Mouse (Mus musculus) hindbrain, embryonic 15.5 days (tissue): ENCODE measurements around the gene Rps17. TPM values are rescaled to one million over a fixed set of nuclear protein-coding genes. Genes with fewer than 3 reads are reported as not detected.

ENCODE experiments used
- ATAC-seq: fragments of 200-750 bp; cut with Nextera tagmentation; 2 replicates; pipeline ENCODE4 v1.8.0; 2017; ENCODE audit warnings: low read depth, moderate number of reproducible peaks, moderate TSS enrichment; ENCODE audit not compliant: low FRiP score
- H3K27ac ChIP-seq: fragments of 300-500 bp; sonication (generic); replicated peaks from 2 replicates; pipeline ENCODE4 v1.5.1; 2015; ENCODE audit warnings: mild to moderate bottlenecking, inconsistent platforms
- H3K27me3 ChIP-seq: fragments of 300-500 bp; sonication (generic); 2 replicates; pipeline ENCODE4 v1.6.1; 2015; ENCODE audit warnings: control low read depth, inconsistent platforms
- H3K36me3 ChIP-seq: fragments of 300-500 bp; sonication (generic); 2 replicates; pipeline ENCODE4 v1.6.1; 2015; ENCODE audit warnings: control low read depth, inconsistent platforms
- H3K4me1 ChIP-seq: fragments of 300-500 bp; sonication (generic); replicated peaks from 2 replicates; pipeline ENCODE4 v1.6.1; 2015; ENCODE audit warnings: control low read depth, inconsistent platforms
- H3K4me2 ChIP-seq: fragments of 300-500 bp; sonication (generic); 2 replicates; pipeline ENCODE4 v1.6.1; 2015; ENCODE audit warnings: moderate library complexity, mild to moderate bottlenecking, inconsistent platforms
- H3K4me3 ChIP-seq: fragments of 300-500 bp; sonication (generic); 2 replicates; pipeline ENCODE4 v1.5.1; 2015; ENCODE audit warnings: mild to moderate bottlenecking, inconsistent platforms
- H3K9ac ChIP-seq: fragments of 300-500 bp; sonication (generic); 2 replicates; pipeline ENCODE4 v1.6.1; 2015; ENCODE audit warnings: inconsistent platforms
- H3K9me3 ChIP-seq: fragments of 300-500 bp; sonication (generic); 2 replicates; pipeline ENCODE4 v1.6.1; 2016; ENCODE audit warnings: control low read depth, inconsistent platforms
- WGBS: fragments of 180-500 bp; shearing (Covaris S2); methylation state at CpG from one replicate; pipeline ENCODE4 v1.1.7; 2015; 5-methylcytosine and 5-hydroxymethylcytosine counted together
- polyA plus RNA-seq: library from polyadenylated mRNA; unstranded; fragments of >200 nt; fragmentation: Nextera tagmentation; extraction: Ambion mirVana; gene quantifications from 2 replicates; pipeline ENCODE4 v1.2.1, GENCODE M21; 2015

Gene Rps17
- polyA plus RNA-seq = 710 and 778 TPM in 2 replicates

- H3K9me3 ChIP-seq = no peaks in the 10 kb centered on the region
- ATAC-seq = peak; percentile 93
Observed at GRCm38 (mm10) chr7:81344544-81345446, at the start of gene Rps17. Gene Rps17 (minus strand): TSS chr7:81345254.

DNA sequence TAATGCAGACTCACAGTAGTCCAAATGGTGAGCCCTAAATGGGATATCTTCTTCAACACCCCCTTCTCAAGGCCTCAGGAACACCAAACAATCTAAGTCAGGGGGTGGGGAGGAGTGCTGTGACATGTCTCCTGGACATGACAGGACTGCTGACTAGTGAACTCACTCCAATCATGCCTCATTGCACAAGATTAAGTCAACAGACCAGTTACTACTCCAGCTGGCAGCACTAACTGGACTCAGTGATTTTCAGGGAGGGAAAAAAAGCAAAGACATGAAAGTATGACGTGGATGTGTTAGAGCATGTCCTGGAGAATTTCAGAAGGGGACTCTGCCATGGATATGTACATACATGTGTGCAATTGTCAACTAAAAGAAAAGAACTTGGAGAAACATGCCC is 34.3 kb upstream of the Rps17 start:
- no peak overlapping the region for H3K9ac ChIP-seq
- H3K4me1 ChIP-seq = no peaks in the 10 kb centered on the region
- 81% methylated on average over 1 of the region's 1 CpGs for whole genome bisulfite sequencing
- no peak for ATAC-seq
- no peaks in the 10 kb centered on the region for H3K9me3 ChIP-seq
- no peaks in the 10 kb centered on the region for H3K36me3 ChIP-seq
- no peak overlapping the region for H3K27ac ChIP-seq
- no peak overlapping the region for H3K4me3 ChIP-seq
- H3K4me2 ChIP-seq = no peak overlapping the region
- H3K27me3 ChIP-seq = no peaks in the 10 kb centered on the region

More at GRCm38 (mm10) chr7:81344544-81345446, at the start of gene Rps17:
- H3K27me3 ChIP-seq = no peaks in the 10 kb centered on the region
- H3K9ac ChIP-seq = peak within 1 kb of the TSS; percentile 96
- H3K27ac ChIP-seq = peak within 1 kb of the TSS; percentile 91
- peaks cover 22% of the 10 kb centered on the region for H3K36me3 ChIP-seq
- peak within 1 kb of the TSS; percentile 94 for H3K4me3 ChIP-seq
- under 1% methylated on average over 84 of the region's 85 CpGs for WGBS
- peaks cover 30% of the 10 kb centered on the region for H3K4me1 ChIP-seq
- H3K4me2 ChIP-seq = peak within 1 kb of the TSS; percentile 62

- H3K27ac ChIP-seq = peak overlapping the region; percentile 51; the same call in 1 of the 2 replicates
- ATAC-seq = peak; percentile 95
- H3K27me3 ChIP-seq = no peaks in the 10 kb centered on the region
- no peaks in the 10 kb centered on the region for H3K9me3 ChIP-seq
- peak overlapping the region; percentile 56 for H3K4me2 ChIP-seq
- peak overlapping the region; percentile 33 for H3K4me3 ChIP-seq
- peak overlapping the region; percentile 23; the same call in 1 of the 2 replicates for H3K9ac ChIP-seq
- peaks cover 15% of the 10 kb centered on the region for H3K4me1 ChIP-seq
- no peaks in the 10 kb centered on the region for H3K36me3 ChIP-seq
- WGBS = 6% methylated on average over 13 of the region's 13 CpGs
Observed at GRCm38 (mm10) chr7:81372337-81372920, 27.4 kb upstream of the Rps17 start.

DNA sequence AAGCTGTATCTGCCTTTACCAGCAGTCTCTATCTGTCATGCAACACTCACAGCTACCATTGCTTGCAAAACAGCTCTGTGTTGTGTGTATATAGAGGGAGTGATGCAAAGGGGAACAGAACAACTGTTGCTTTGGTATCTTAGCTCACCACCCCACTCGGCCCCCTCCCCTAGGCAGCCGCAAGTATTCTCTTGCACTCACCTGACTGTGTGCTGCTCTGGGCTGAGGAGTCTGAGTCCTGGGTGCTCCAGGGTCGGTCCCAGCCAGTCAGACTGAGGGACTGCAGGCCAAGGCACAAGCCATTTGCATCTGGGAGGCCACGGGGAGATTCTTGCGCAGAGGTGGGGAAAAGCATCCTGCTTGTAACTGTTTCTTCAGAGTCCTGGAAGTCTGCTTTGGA is 26.8 kb upstream of the Rps17 start:
- 21% methylated on average over 5 of the region's 5 CpGs for WGBS
- H3K4me2 ChIP-seq = peak overlapping the region; percentile 56
- no peaks in the 10 kb centered on the region for H3K27me3 ChIP-seq
- H3K4me1 ChIP-seq = peaks cover 15% of the 10 kb centered on the region
- no peaks in the 10 kb centered on the region for H3K36me3 ChIP-seq
- peak overlapping the region; percentile 33 for H3K4me3 ChIP-seq
- peak; percentile 72 for ATAC-seq
- peak overlapping the region; percentile 51; the same call in 1 of the 2 replicates for H3K27ac ChIP-seq
- H3K9me3 ChIP-seq = no peaks in the 10 kb centered on the region
- 0 out of 2 replicates have a peak overlapping the region, but pooled peaks have one; percentile 23 for H3K9ac ChIP-seq

GRCm38 (mm10) chr7:81369724-81370123 is 24.7 kb upstream of the Rps17 start:
- Histone ChIP-seq H3K27me3 (no peaks in the 10 kb centered on the region), H3K36me3 (no peaks in the 10 kb centered on the region), H3K4me2 (no peak overlapping the region), H3K27ac (no peak overlapping the region), H3K4me1 (peaks cover 15% of the 10 kb centered on the region), H3K9me3 (no peaks in the 10 kb centered on the region), H3K9ac (no peak overlapping the region), H3K4me3 (no peak overlapping the region)
- ATAC-seq = no peak
- 57% methylated on average over 3 of the region's 3 CpGs for WGBS

- H3K4me1 ChIP-seq = peaks cover 15% of the 10 kb centered on the region
- no peak for ATAC-seq
- no peaks in the 10 kb centered on the region for H3K27me3 ChIP-seq
- no peak overlapping the region for H3K27ac ChIP-seq
- no peak overlapping the region for H3K4me3 ChIP-seq
- no peak overlapping the region for H3K9ac ChIP-seq
- no peaks in the 10 kb centered on the region for H3K36me3 ChIP-seq
- no peak overlapping the region for H3K4me2 ChIP-seq
- 77% methylated on average over 3 of the region's 3 CpGs for WGBS
- H3K9me3 ChIP-seq = no peaks in the 10 kb centered on the region
Observed at GRCm38 (mm10) chr7:81367946-81368345, 22.9 kb upstream of the Rps17 start.

- H3K4me3 ChIP-seq = no peak overlapping the region
- H3K27me3 ChIP-seq = no peaks in the 10 kb centered on the region
- no peak for ATAC-seq
- H3K27ac ChIP-seq = no peak overlapping the region
- 87% methylated on average over 7 of the region's 7 CpGs for WGBS
- H3K9me3 ChIP-seq = no peaks in the 10 kb centered on the region
- no peaks in the 10 kb centered on the region for H3K4me1 ChIP-seq
- no peak overlapping the region for H3K9ac ChIP-seq
- no peak overlapping the region for H3K4me2 ChIP-seq
- H3K36me3 ChIP-seq = no peaks in the 10 kb centered on the region
Observed at GRCm38 (mm10) chr7:81356975-81357374, 11.9 kb upstream of the Rps17 start.

DNA sequence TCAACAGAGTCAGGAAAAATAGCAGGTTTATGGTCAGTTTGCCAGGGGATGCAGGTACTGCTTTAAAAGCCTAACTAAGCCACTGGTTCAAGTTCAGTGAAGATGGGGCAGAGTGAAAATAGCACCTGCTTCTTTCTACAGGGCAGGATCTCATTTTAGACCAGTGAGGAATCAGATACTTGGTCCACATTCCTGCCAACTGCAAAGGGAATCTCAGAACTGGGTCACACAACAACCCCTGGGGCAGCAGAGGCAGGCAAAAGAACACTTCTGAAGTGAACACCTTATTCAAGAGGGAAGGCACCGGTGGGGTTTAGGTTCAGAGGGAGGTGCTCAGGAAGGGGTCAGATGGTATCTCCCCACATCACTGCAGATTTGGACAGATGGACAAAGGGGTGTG is 11.3 kb upstream of the Rps17 start:
- no peak for ATAC-seq

DNA sequence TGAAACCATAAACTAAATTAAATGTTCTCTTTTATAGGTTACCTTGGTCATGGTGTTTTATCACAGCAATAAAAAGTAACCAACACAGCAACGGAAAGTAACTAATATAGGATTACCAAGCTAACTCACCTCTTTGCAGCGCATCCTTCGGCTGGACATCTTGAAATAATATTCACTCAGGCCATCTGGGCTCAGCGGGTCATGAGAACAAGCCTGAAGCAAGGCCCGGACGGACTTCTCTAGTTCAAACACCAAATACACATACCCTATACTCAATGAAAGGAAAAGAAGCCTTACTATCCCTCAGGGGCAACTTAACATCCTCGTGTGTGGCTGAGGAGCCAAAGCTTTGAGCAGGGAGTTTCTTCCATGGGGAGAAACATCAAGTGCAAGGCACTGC is 10.7 kb upstream of the Rps17 start:
- 82% methylated on average over 7 of the region's 7 CpGs for WGBS
- no peak for ATAC-seq
- Histone ChIP-seq H3K4me1 (no peaks in the 10 kb centered on the region), H3K27ac (no peak overlapping the region), H3K4me3 (no peak overlapping the region), H3K9ac (no peak overlapping the region), H3K27me3 (no peaks in the 10 kb centered on the region), H3K4me2 (no peak overlapping the region), H3K36me3 (no peaks in the 10 kb centered on the region), H3K9me3 (no peaks in the 10 kb centered on the region)

More for the DNA sequence above, 11.3 kb upstream of the Rps17 start:
- Histone ChIP-seq H3K27me3 (no peaks in the 10 kb centered on the region), H3K36me3 (no peaks in the 10 kb centered on the region), H3K9ac (no peak overlapping the region), H3K9me3 (no peaks in the 10 kb centered on the region), H3K4me3 (no peak overlapping the region), H3K27ac (no peak overlapping the region), H3K4me2 (no peak overlapping the region), H3K4me1 (no peaks in the 10 kb centered on the region)
- 100% methylated on average over 1 of the region's 1 CpGs for WGBS

GRCm38 (mm10) chr7:81351826-81352225 is 6.8 kb upstream of the Rps17 start:
- no peak for ATAC-seq
- no peaks in the 10 kb centered on the region for H3K36me3 ChIP-seq
- no peak overlapping the region for H3K27ac ChIP-seq
- no peaks in the 10 kb centered on the region for H3K9me3 ChIP-seq
- WGBS = 78% methylated on average over 4 of the region's 4 CpGs
- H3K9ac ChIP-seq = no peak overlapping the region
- no peaks in the 10 kb centered on the region for H3K27me3 ChIP-seq
- no peaks in the 10 kb centered on the region for H3K4me1 ChIP-seq
- H3K4me3 ChIP-seq = no peak overlapping the region
- H3K4me2 ChIP-seq = no peak overlapping the region

- peaks cover 12% of the 10 kb centered on the region for H3K4me1 ChIP-seq
- H3K36me3 ChIP-seq = no peaks in the 10 kb centered on the region
- H3K4me2 ChIP-seq = no peak overlapping the region
- H3K27me3 ChIP-seq = no peaks in the 10 kb centered on the region
- 54% methylated on average over 7 of the region's 7 CpGs for WGBS
- no peak overlapping the region for H3K9ac ChIP-seq
- H3K4me3 ChIP-seq = no peak overlapping the region
- H3K9me3 ChIP-seq = no peaks in the 10 kb centered on the region
- H3K27ac ChIP-seq = no peak overlapping the region
- no peak for ATAC-seq
Observed at GRCm38 (mm10) chr7:81348206-81348605, 3.2 kb upstream of the Rps17 start.
